Mouse (Mus musculus) forebrain, postnatal 0 days (tissue): ENCODE measurements around the gene Rapgef2. TPM values are rescaled to one million over a fixed set of nuclear protein-coding genes. Genes with fewer than 3 reads are reported as not detected.

Source experiments
- ATAC-seq: fragments of 200-750 bp; cut with Nextera tagmentation; 2 replicates; pipeline ENCODE4 v1.8.0; 2017; ENCODE audit warnings: mild to moderate bottlenecking, moderate library complexity
- DNase-seq: peaks from one replicate; pipeline ENCODE4 v3.0.0-alpha.2; 2015
- H3K27ac ChIP-seq: fragments of 300-500 bp; sonication (generic); 2 replicates; pipeline ENCODE4 v1.5.1; 2014; ENCODE audit warnings: low read depth, mild to moderate bottlenecking, antibody characterized with exemption, low read length, moderate library complexity, mixed read lengths
- H3K27me3 ChIP-seq: fragments of 300-500 bp; sonication (generic); 2 replicates; pipeline ENCODE4 v1.6.1; 2014; ENCODE audit warnings: mild to moderate bottlenecking, low read length, mixed read lengths; ENCODE audit not compliant: insufficient read depth
- H3K36me3 ChIP-seq: fragments of 300-500 bp; sonication (generic); 2 replicates; pipeline ENCODE4 v1.6.1; 2014; ENCODE audit warnings: mild to moderate bottlenecking, moderate library complexity; ENCODE audit not compliant: insufficient read depth
- H3K4me1 ChIP-seq: fragments of 300-500 bp; sonication (generic); 2 replicates; pipeline ENCODE4 v1.6.1; 2014; ENCODE audit warnings: antibody characterized with exemption; ENCODE audit not compliant: insufficient read depth
- H3K4me2 ChIP-seq: fragments of 300-500 bp; sonication (generic); 2 replicates; pipeline ENCODE4 v1.6.1; 2014; ENCODE audit warnings: low read depth, mild to moderate bottlenecking, moderate library complexity
- H3K4me3 ChIP-seq: fragments of 300-500 bp; sonication (generic); 2 replicates; pipeline ENCODE4 v1.5.1; 2014; ENCODE audit warnings: low read depth, low read length, mixed read lengths
- H3K9ac ChIP-seq: fragments of 300-500 bp; sonication (generic); 2 replicates; pipeline ENCODE4 v1.6.1; 2014; ENCODE audit warnings: mild to moderate bottlenecking
- H3K9me3 ChIP-seq: fragments of 300-500 bp; sonication (generic); 2 replicates; pipeline ENCODE4 v1.6.1; 2016; ENCODE audit warnings: low read length
- CTCF ChIP-seq: sonication (generic); IDR thresholded peaks from 2 replicates; pipeline ENCODE4 v1.5.1; 2016; ENCODE audit warnings: antibody characterized with exemption, control low read depth, low read depth
- WGBS: fragments of 180-500 bp; shearing (Covaris S2); extraction: QIAGEN DNeasy Blood & Tissue Kit; methylation state at CpG from one replicate; pipeline ENCODE4 v1.1.7; 2014; 5-methylcytosine and 5-hydroxymethylcytosine counted together
- polyA plus RNA-seq: library from polyadenylated mRNA; unstranded; fragments of >200 nt; fragmentation: Nextera tagmentation; extraction: Ambion mirVana; gene quantifications from 2 replicates; pipeline ENCODE4 v1.2.1, GENCODE M21; 2015
- total RNA-seq: library from RNA; depleted of rRNA; stranded (reverse); fragments of >200 nt; gene quantifications from 2 replicates; pipeline ENCODE4 v1.2.3, GENCODE M21; 2014

The Rapgef2 gene
- total and polyA plus RNA-seq, 2 experiments from 2014 or later, result 8.9 to 61.5 TPM

GRCm38 (mm10) chr3:79145407-79146055, 140.8 kb downstream of the Rapgef2 start:
- peak overlapping the region; percentile 97 for H3K27ac ChIP-seq
- H3K4me1 ChIP-seq, result no peaks in the 10 kb centered on the region; the same call in 1 of the 2 replicates
- H3K9me3 ChIP-seq, result no peaks in the 10 kb centered on the region
- ATAC-seq (peak; percentile 80), DNase-seq (peak; percentile 82)
- 2% methylated on average over 10 of the region's 10 CpGs for WGBS
- H3K27me3 ChIP-seq, result no peaks in the 10 kb centered on the region
- H3K36me3 ChIP-seq, result no peaks in the 10 kb centered on the region
- no peak for TF ChIP-seq CTCF
- peak overlapping the region; percentile 66 for H3K9ac ChIP-seq
- peak overlapping the region; percentile 54 for H3K4me2 ChIP-seq
- H3K4me3 ChIP-seq, result peak overlapping the region; percentile 50

DNA sequence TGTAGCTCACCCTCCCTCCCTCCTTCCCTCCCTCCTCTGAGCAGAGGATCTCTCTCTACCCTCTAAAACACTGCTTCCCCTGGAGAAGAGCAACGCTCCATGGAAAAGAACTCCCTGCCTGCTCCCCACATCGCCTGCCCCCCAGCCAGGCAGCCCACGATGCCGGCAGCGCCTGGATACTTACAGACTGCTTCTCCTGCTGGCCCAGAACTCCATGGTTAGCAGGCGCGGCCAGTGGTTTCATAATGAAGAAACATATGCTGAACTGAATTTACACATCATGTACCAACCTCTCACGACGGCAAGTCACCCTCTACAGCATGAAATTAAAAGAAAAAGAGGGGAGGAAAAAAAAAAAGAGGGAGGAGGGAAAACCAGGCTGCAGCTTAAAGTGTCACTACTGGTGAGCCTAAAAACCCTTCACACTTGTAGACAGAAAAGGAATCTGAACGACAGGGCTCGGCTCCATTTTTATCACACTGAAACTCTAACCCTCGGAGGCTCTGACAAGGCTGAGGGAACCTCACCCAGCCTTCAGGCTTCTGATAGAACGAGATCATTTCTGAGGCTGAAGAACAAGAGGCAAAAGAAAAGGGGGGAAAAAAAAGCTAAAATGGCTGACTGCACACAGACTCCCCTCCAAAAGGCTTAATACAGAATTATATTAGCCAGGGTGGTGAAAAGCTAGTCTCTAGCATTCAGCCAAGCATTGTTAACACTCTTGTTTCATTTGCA, 141.5 kb downstream of the Rapgef2 start:
- Histone ChIP-seq H3K36me3 (no peaks in the 10 kb centered on the region), H3K27ac (peak overlapping the region; percentile 97), H3K4me3 (peak overlapping the region; percentile 50), H3K9ac (peak overlapping the region; percentile 66), H3K4me2 (peak overlapping the region; percentile 54), H3K27me3 (no peaks in the 10 kb centered on the region), H3K4me1 (no peaks in the 10 kb centered on the region; the same call in 1 of the 2 replicates), H3K9me3 (no peaks in the 10 kb centered on the region)
- 5% methylated on average over 13 of the region's 13 CpGs for WGBS
- peak; percentile 75 for DNase-seq
- ATAC-seq, result peak; percentile 70
- no peak for TF ChIP-seq CTCF

- H3K27me3 ChIP-seq, result no peaks in the 10 kb centered on the region
- H3K9ac ChIP-seq, result peak overlapping the region; percentile 66
- H3K4me1 ChIP-seq, result peaks cover 4% of the 10 kb centered on the region; the same call in 1 of the 2 replicates
- H3K36me3 ChIP-seq, result no peaks in the 10 kb centered on the region
- H3K9me3 ChIP-seq, result no peaks in the 10 kb centered on the region
- ATAC-seq, result peak; percentile 4; the same call in 1 of the 2 replicates
- DNase-seq, result peak; percentile 44
- H3K4me2 ChIP-seq, result peak overlapping the region; percentile 54
- H3K4me3 ChIP-seq, result peak overlapping the region; percentile 50
- WGBS, result 28% methylated on average over 6 of the region's 6 CpGs
- H3K27ac ChIP-seq, result peak overlapping the region; percentile 97
- TF ChIP-seq CTCF, result no peak
These were observed 142.2 kb downstream of the Rapgef2 start for GRCm38 (mm10) chr3:79144085-79144484.

DNA sequence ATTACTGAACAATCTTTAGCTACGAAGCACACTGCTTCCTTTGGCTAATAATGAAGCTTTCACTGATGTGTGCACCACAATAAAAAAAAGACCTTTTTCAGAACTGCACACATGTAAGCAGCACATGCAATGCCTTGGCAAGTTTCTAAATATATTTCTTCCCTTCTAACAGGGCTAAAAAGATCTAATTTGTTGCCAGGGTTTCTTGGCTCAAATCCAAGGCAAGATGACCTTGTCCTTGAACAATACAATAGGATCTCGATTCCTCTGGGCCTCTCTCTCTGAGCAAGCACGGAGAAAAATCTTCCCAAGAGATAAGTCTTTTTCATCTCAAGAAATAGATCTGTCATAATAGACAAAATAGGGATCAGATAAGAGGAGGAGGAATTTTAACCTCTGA, 147.1 kb downstream of the Rapgef2 start:
- H3K4me2 ChIP-seq, result no peak overlapping the region
- H3K4me3 ChIP-seq, result no peak overlapping the region
- no peaks in the 10 kb centered on the region for H3K36me3 ChIP-seq
- peak; percentile 35 for DNase-seq
- H3K27ac ChIP-seq, result 0 out of 2 replicates have a peak overlapping the region, but pooled peaks have one; percentile 29
- H3K9ac ChIP-seq, result no peak overlapping the region
- H3K9me3 ChIP-seq, result no peaks in the 10 kb centered on the region
- no peak for ATAC-seq
- TF ChIP-seq CTCF, result no peak
- H3K27me3 ChIP-seq, result no peaks in the 10 kb centered on the region
- WGBS, result 8% methylated on average over 3 of the region's 3 CpGs
- 0 out of 2 replicates have a peak, but pooled peaks cover 4% of the 10 kb centered on the region for H3K4me1 ChIP-seq

DNA sequence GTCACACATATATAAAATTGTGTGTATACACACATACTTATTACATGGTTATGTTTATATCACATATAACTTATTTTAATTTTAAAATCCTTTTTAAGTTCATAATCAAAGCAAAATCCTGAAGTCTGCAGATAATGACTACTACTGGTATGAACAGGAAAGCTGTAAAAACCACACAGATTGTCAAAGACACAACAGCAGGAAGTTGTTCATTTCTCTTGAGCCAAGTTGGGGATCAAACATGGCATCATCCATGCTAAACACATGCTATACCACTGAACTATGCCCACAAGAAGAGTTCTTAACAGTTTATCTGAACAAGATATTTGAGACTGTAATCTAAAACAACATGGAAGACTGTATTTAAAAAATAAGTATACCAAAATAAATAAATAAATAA, 147.7 kb downstream of the Rapgef2 start:
- H3K27ac ChIP-seq, result no peak overlapping the region
- no peak for DNase-seq
- H3K4me2 ChIP-seq, result no peak overlapping the region
- ATAC-seq, result no peak
- no peak for TF ChIP-seq CTCF
- no peak overlapping the region for H3K9ac ChIP-seq
- no peak overlapping the region for H3K4me3 ChIP-seq
- H3K27me3 ChIP-seq, result no peaks in the 10 kb centered on the region
- no peaks in the 10 kb centered on the region for H3K36me3 ChIP-seq
- no peaks in the 10 kb centered on the region for H3K9me3 ChIP-seq
- H3K4me1 ChIP-seq, result 0 out of 2 replicates have a peak, but pooled peaks cover 4% of the 10 kb centered on the region

- ATAC-seq (no peak), DNase-seq (no peak)
- Histone ChIP-seq H3K4me1 (no peaks in the 10 kb centered on the region), H3K27ac (0 out of 2 replicates have a peak overlapping the region, but pooled peaks have one; percentile 24), H3K4me2 (no peak overlapping the region), H3K9me3 (no peaks in the 10 kb centered on the region), H3K4me3 (no peak overlapping the region), H3K27me3 (no peaks in the 10 kb centered on the region), H3K9ac (no peak overlapping the region), H3K36me3 (no peaks in the 10 kb centered on the region; the same call in 1 of the 2 replicates)
- TF ChIP-seq CTCF, result no peak
- WGBS, result 75% methylated on average over 3 of the region's 3 CpGs
These were observed 155.3 kb downstream of the Rapgef2 start for GRCm38 (mm10) chr3:79130991-79131390.

- no peak for DNase-seq
- H3K36me3 ChIP-seq, result no peaks in the 10 kb centered on the region; the same call in 1 of the 2 replicates
- H3K4me2 ChIP-seq, result no peak overlapping the region
- H3K9ac ChIP-seq, result no peak overlapping the region
- H3K9me3 ChIP-seq, result no peaks in the 10 kb centered on the region
- no peak; the same call in 1 of the 2 replicates for ATAC-seq
- TF ChIP-seq CTCF, result no peak
- no peaks in the 10 kb centered on the region for H3K27me3 ChIP-seq
- WGBS, result 36% methylated on average over 6 of the region's 6 CpGs
- H3K27ac ChIP-seq, result no peak overlapping the region
- H3K4me3 ChIP-seq, result no peak overlapping the region
- no peaks in the 10 kb centered on the region for H3K4me1 ChIP-seq
These were observed 157.2 kb downstream of the Rapgef2 start for GRCm38 (mm10) chr3:79129044-79129600.
